Mouse (Mus musculus): Measurements from ENCODE around the gene Phf3. TPM values are rescaled to one million over a fixed set of nuclear protein-coding genes. Genes with fewer than 3 reads are reported as not detected.
"Not testable (repeated sequence)": the region's sequence is repeated elsewhere in the genome, so short reads cannot be mapped to it uniquely, and the experiment has no call there.

The Phf3 gene
- 36.1 and 41.5 TPM in 2 replicates for polyA plus RNA-seq (2015; fragmentation: Nextera tagmentation; extraction: Ambion mirVana)

GRCm38 (mm10) chr1:30873541-30874260 is at the start of gene Phf3:
TSS of gene Phf3 (minus strand) at chr1:30873921.
- WGBS = under 1% methylated on average over 75 of the region's 85 CpGs
- no peaks in the 10 kb centered on the region for H3K36me3 ChIP-seq

GRCm38 (mm10) chr1:30922237-30922636 is 48.5 kb upstream of the Phf3 start:
- Histone ChIP-seq H3K27ac (no peak overlapping the region), H3K4me3 (no peak overlapping the region), H3K27me3 (no peaks in the 10 kb centered on the region), H3K9ac (no peak overlapping the region), H3K4me1 (no peaks in the 10 kb centered on the region), H3K4me2 (replicated peaks) (no peak overlapping the region), H3K9me3 (peaks cover 20% of the 10 kb centered on the region), H3K36me3 (no peaks in the 10 kb centered on the region)
- ATAC-seq (ENCODE audit: low FRiP score, low read depth) = no peak
- 89% methylated on average over 3 of the region's 3 CpGs for WGBS

More at GRCm38 (mm10) chr1:30873541-30874260, at the start of gene Phf3:
- H3K4me1 ChIP-seq = peaks cover 10% of the 10 kb centered on the region
- H3K9me3 ChIP-seq = no peaks in the 10 kb centered on the region
- H3K4me2 ChIP-seq (replicated peaks) = peak within 1 kb of the TSS; percentile 70
- H3K27me3 ChIP-seq = no peaks in the 10 kb centered on the region
- ATAC-seq (ENCODE audit: low FRiP score, low read depth) = peak; percentile 93
- peak within 1 kb of the TSS; percentile 97 for H3K9ac ChIP-seq
- peak within 1 kb of the TSS; percentile 77 for H3K4me3 ChIP-seq
- H3K27ac ChIP-seq = peak within 1 kb of the TSS; percentile 98

- H3K4me2 ChIP-seq (replicated peaks) = no peak overlapping the region
- H3K27ac ChIP-seq = no peak overlapping the region
- no peaks in the 10 kb centered on the region for H3K36me3 ChIP-seq
- peaks cover 20% of the 10 kb centered on the region for H3K9me3 ChIP-seq
- H3K9ac ChIP-seq = no peak overlapping the region
- H3K27me3 ChIP-seq = no peaks in the 10 kb centered on the region
- no peak overlapping the region for H3K4me3 ChIP-seq
- no peak for ATAC-seq (ENCODE audit: low FRiP score, low read depth)
- no peaks in the 10 kb centered on the region for H3K4me1 ChIP-seq
Observed at GRCm38 (mm10) chr1:30921252-30921651, 47.5 kb upstream of the Phf3 start.

DNA sequence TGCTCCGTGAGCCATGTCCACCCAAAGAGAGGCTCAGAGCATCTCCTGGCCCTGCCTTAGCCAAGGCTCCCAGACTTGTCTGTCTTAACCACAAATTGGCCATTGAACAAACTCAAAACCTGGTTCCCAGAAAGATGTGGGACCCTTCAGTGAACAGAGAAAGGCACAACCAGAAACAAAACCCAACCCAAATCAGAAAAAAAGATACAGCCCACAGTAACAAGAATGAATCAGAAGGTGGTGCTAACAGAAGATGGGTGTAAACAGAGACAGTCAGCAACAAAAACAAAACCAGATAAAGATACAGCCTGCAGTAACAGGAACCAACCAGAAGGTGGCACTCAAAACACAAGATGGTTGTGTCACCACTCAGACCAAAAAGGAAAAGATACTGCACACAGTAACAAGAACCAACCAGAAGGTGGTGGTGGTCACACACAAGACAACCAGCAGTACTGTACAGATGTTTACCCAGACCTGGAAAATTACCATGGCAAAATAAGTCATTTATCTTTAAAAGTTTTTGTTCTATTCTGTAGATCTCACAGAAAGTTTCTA is 47.0 kb upstream of the Phf3 start:
- no peak for ATAC-seq (ENCODE audit: low FRiP score, low read depth)
- Histone ChIP-seq H3K9ac (no peak overlapping the region), H3K9me3 (peaks cover 20% of the 10 kb centered on the region), H3K27me3 (no peaks in the 10 kb centered on the region), H3K4me2 (replicated peaks) (no peak overlapping the region), H3K4me1 (no peaks in the 10 kb centered on the region), H3K36me3 (no peaks in the 10 kb centered on the region), H3K4me3 (no peak overlapping the region), H3K27ac (no peak overlapping the region)
- WGBS = 81% methylated on average over 1 of the region's 1 CpGs

GRCm38 (mm10) chr1:30910172-30910571 is 36.5 kb upstream of the Phf3 start:
- no peak overlapping the region for H3K4me2 ChIP-seq (replicated peaks)
- H3K9me3 ChIP-seq = no peaks in the 10 kb centered on the region
- no peaks in the 10 kb centered on the region for H3K27me3 ChIP-seq
- H3K27ac ChIP-seq = no peak overlapping the region
- 64% methylated on average over 3 of the region's 3 CpGs for WGBS
- H3K36me3 ChIP-seq = no peaks in the 10 kb centered on the region
- no peak overlapping the region for H3K4me3 ChIP-seq
- H3K4me1 ChIP-seq = no peaks in the 10 kb centered on the region
- no peak overlapping the region for H3K9ac ChIP-seq
- ATAC-seq (ENCODE audit: low FRiP score, low read depth) = no peak

- H3K4me2 ChIP-seq (replicated peaks) = no peak overlapping the region
- no peaks in the 10 kb centered on the region for H3K9me3 ChIP-seq
- H3K27me3 ChIP-seq = no peaks in the 10 kb centered on the region
- no peaks in the 10 kb centered on the region for H3K4me1 ChIP-seq
- ATAC-seq (ENCODE audit: low FRiP score, low read depth) = no peak
- H3K4me3 ChIP-seq = no peak overlapping the region
- no peak overlapping the region for H3K27ac ChIP-seq
- 67% methylated on average over 4 of the region's 4 CpGs for WGBS
- no peak overlapping the region for H3K9ac ChIP-seq
- no peaks in the 10 kb centered on the region for H3K36me3 ChIP-seq
Observed at GRCm38 (mm10) chr1:30908797-30909196, 35.1 kb upstream of the Phf3 start.

DNA sequence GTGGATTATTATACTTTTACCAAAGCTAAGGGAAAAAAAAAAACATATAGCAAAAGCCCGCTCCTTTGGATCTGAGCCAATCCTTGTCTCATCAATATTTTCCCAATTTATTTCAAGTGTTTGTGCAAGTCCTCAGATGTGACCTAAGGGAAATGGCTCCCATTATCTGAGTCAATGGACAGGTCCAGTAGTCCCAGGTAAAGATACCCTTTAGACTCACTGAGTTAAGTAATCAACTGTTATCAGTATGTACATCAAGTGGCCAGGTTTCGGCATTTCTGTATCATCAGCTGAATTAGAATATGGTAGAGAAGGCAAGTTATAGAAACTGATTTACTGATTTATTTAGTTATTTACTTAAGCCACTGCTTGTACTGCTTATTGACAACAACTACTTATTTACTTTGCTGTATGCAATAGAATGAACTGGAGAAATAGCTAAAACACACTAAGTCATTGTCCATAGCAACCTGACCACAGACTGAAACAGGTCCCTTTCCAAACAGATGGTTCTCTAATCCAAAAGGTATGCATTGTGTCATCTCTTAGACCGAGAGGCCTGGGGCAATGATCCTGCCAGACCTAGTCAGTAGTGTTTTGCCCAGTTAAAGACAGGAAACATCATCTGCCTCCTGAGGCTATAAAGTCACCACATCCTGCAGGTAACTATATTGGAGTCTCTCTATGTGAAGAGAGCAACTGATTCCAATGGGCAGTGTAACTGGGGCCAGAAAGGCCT is 29.9 kb upstream of the Phf3 start:
- no peak overlapping the region for H3K9ac ChIP-seq
- H3K4me1 ChIP-seq = no peaks in the 10 kb centered on the region
- no peaks in the 10 kb centered on the region for H3K27me3 ChIP-seq
- no peak overlapping the region for H3K4me2 ChIP-seq (replicated peaks)
- H3K4me3 ChIP-seq = no peak overlapping the region
- no peaks in the 10 kb centered on the region for H3K36me3 ChIP-seq
- no peak for ATAC-seq (ENCODE audit: low FRiP score, low read depth)
- WGBS = 79% methylated on average over 3 of the region's 3 CpGs
- H3K27ac ChIP-seq = no peak overlapping the region
- H3K9me3 ChIP-seq = no peaks in the 10 kb centered on the region

- Histone ChIP-seq H3K36me3 (no peaks in the 10 kb centered on the region), H3K9ac (no peak overlapping the region), H3K4me2 (replicated peaks) (no peak overlapping the region), H3K4me3 (no peak overlapping the region), H3K4me1 (no peaks in the 10 kb centered on the region), H3K27me3 (no peaks in the 10 kb centered on the region), H3K27ac (no peak overlapping the region), H3K9me3 (no peaks in the 10 kb centered on the region)
- 78% methylated on average over 2 of the region's 2 CpGs for WGBS
- ATAC-seq (ENCODE audit: low FRiP score, low read depth) = no peak
Observed at GRCm38 (mm10) chr1:30898691-30899090, 25.0 kb upstream of the Phf3 start.

DNA sequence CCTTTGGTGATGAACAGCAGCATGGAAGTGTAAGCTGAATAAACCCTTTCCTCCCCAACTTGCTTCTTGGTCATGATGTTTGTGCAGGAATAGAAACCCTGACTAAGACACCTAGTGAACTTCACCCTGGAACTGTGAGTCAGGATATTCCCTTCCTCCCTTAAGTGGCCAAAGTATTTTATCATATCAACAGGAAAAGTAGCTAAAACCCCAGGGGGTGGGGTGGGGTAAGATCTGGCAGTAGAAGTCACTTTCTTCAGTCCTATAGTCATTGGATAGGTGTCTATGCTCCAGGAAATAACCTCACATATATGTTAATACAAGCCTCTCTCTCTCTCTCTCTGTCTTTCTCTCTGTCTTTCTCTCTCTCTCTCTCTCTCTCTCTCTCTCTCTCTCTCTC is 21.6 kb upstream of the Phf3 start:
- ATAC-seq (ENCODE audit: low FRiP score, low read depth) = not testable (repeated sequence)

DNA sequence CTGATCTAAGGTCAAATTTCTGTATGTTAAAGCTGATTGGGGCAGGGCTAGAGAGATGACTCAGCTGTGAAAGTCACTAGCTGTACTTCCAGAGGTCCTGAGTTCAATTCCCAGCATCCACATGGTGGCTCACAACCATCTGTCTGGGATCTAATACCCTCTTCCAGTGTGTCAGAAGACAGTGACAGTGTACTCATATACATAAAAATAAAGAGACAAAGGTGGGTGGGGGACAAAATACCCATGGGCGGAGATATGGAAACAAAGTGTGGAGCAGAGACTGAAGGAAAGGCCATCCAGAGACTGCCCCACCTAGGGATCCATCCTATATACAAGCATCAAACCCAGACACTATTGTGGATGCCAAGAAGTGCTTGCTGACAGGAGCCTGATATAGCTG is 10.1 kb upstream of the Phf3 start:
- not testable (repeated sequence) for H3K4me3 ChIP-seq; H3K4me2 ChIP-seq (replicated peaks); H3K9me3 ChIP-seq; H3K27ac ChIP-seq; H3K27me3 ChIP-seq; H3K9ac ChIP-seq; ATAC-seq (ENCODE audit: low FRiP score, low read depth); H3K4me1 ChIP-seq; H3K36me3 ChIP-seq
- WGBS = 96% methylated on average over 1 of the region's 1 CpGs

More for the DNA sequence above, 21.6 kb upstream of the Phf3 start:
- not testable (repeated sequence) for H3K27me3 ChIP-seq; H3K9me3 ChIP-seq; H3K4me2 ChIP-seq (replicated peaks); H3K4me3 ChIP-seq; H3K4me1 ChIP-seq; H3K36me3 ChIP-seq; H3K27ac ChIP-seq; H3K9ac ChIP-seq

DNA sequence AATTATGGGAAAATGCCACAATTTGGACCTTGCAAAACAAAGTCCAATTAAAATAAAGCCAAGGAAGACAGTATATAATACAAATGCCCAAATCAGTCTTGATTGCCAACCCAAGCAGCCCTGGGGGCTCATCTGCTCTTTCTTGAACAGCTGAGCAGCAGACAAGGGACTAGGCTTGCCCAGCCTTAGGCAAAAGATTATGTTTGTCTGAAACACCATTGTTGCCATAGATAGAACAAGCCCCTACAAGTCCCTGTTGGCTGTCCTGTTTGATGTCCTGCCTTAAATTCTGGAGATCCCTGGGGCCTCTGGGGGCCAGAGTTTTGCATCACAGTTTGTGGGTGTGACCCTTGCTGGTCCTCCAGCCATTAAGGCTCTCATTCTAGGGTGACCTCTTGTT is 2.0 kb upstream of the Phf3 start:
- 0 out of 2 replicates have a peak, but pooled peaks cover under 1% of the 10 kb centered on the region for H3K9me3 ChIP-seq
- H3K9ac ChIP-seq = no peak overlapping the region
- H3K36me3 ChIP-seq = no peaks in the 10 kb centered on the region
- no peaks in the 10 kb centered on the region for H3K27me3 ChIP-seq
- no peak overlapping the region for H3K4me2 ChIP-seq (replicated peaks)
- no peak overlapping the region for H3K4me3 ChIP-seq
- ATAC-seq (ENCODE audit: low FRiP score, low read depth) = no peak
- peaks cover 10% of the 10 kb centered on the region for H3K4me1 ChIP-seq
- H3K27ac ChIP-seq = no peak overlapping the region

DNA sequence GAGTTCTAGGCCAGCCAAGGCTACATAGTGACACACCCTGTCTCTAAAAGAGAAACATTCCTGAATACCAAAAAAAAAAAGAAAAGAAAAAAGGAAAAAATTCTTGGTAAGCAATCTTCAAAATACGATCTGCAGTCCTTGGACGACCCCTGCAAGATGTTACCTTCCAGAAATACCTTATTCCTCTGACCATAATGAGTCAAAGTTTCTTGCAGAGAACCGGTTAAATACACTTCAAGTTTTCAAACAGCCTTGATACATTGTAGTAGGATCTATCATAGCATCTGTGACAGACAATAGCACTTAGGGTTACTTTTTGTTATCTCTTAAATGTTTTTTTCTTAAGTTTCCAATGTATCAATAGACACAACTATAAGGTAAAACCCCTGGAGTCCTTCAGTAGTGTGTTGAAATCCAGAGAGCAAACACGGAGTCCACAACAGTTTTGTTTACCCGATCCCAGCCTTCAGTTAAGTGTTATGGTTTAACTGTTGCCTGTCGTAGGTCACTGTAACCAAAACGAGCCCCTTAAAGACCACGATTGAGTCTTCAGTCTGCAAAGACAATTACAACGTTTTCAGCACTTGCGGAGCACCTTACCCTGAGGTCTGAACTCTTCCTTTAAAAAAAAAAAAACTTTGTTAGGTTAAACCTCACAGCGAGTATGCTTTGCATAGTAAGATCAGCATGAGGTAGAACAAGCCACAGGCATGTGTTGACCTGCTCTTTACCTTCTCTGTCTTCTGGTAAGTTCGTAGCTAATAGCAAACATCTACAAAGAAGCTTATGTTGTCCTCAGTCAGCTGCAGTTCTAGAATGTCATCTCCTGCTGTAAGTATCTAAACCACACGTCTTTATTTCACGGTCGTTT is 775 bp upstream of the Phf3 start:
- Histone ChIP-seq H3K9ac (peak overlapping the region; percentile 97), H3K27ac (peak overlapping the region; percentile 98), H3K27me3 (no peaks in the 10 kb centered on the region), H3K36me3 (no peaks in the 10 kb centered on the region), H3K9me3 (no peaks in the 10 kb centered on the region), H3K4me1 (peaks cover 10% of the 10 kb centered on the region), H3K4me2 (replicated peaks) (peak overlapping the region; percentile 60), H3K4me3 (peak overlapping the region; percentile 77)
- WGBS = 36% methylated on average over 15 of the region's 15 CpGs
- no peak for ATAC-seq (ENCODE audit: low FRiP score, low read depth)
